9 mouse cellular contexts compared by ENCODE assay signal in genomic region chr14:19904031-19904430, GRCm38 (mm10).
DNase-seq lines count a peak whose midpoint lies in the region; ATAC-seq lines count a peak whose summit lies in the region.
"Had no signal": no experiment of that assay in that cellular context is flagged by ENCODE, and none has a peak within 500 bp of the region (broad histone marks: within the 10 kb centered on the region; RNA-seq: fewer than 3 reads in every experiment).

No protein-coding gene starts in this region.

- H3K27me3 ChIP-seq in limb, embryonic 12.5 days, result no peaks in the 10 kb centered on the region
- no peaks in the 10 kb centered on the region for H3K27me3 ChIP-seq in limb, embryonic 10.5 days (ENCODE audit: low read depth, poor library complexity, severe bottlenecking)
- H3K27me3 ChIP-seq in hindbrain, embryonic 13.5 days, result no peaks in the 10 kb centered on the region
- H3K27me3 ChIP-seq in midbrain, embryonic 15.5 days (replicated peaks), result no peaks in the 10 kb centered on the region

- H3K27ac ChIP-seq in limb, embryonic 12.5 days, result 0 out of 2 replicates have a peak overlapping the region, but pooled peaks have one; percentile 0
- H3K27ac ChIP-seq in limb, embryonic 10.5 days, result no peak overlapping the region
- peak overlapping the region; percentile 36 for H3K27ac ChIP-seq in hindbrain, embryonic 13.5 days
- peak overlapping the region; percentile 49; the same call in 1 of the 2 replicates for H3K27ac ChIP-seq in midbrain, embryonic 15.5 days
- H3K27ac ChIP-seq: kidney, postnatal 0 days had no signal

- 55% methylated on average over 5 of the region's 5 CpGs for WGBS in limb, embryonic 12.5 days
- WGBS in limb, embryonic 10.5 days, result 65% methylated on average over 5 of the region's 5 CpGs
- 41% methylated on average over 5 of the region's 5 CpGs for WGBS in hindbrain, embryonic 13.5 days
- 35% methylated on average over 5 of the region's 5 CpGs for WGBS in midbrain, embryonic 15.5 days

- ATAC-seq in limb, embryonic 12.5 days (ENCODE audit: insufficient number of reproducible peaks, insufficient read depth, low FRiP score, low TSS enrichment, low read depth), result no peak
- no peak for ATAC-seq in hindbrain, embryonic 13.5 days (ENCODE audit: low FRiP score)
- ATAC-seq in midbrain, embryonic 15.5 days (replicated peaks), result no peak

- no peak overlapping the region for H3K4me3 ChIP-seq in limb, embryonic 12.5 days (replicated peaks)
- no peak overlapping the region for H3K4me3 ChIP-seq in limb, embryonic 10.5 days
- no peak overlapping the region for H3K4me3 ChIP-seq in hindbrain, embryonic 13.5 days
- H3K4me3 ChIP-seq in midbrain, embryonic 15.5 days, result no peak overlapping the region

- no peak overlapping the region for H3K4me2 ChIP-seq in limb, embryonic 12.5 days
- H3K4me2 ChIP-seq in hindbrain, embryonic 13.5 days, result no peak overlapping the region
- no peak overlapping the region for H3K4me2 ChIP-seq in midbrain, embryonic 15.5 days

- peak; percentile 25 to 28 for DNase-seq in cerebellum, adult 18-20 months
- no peak for DNase-seq in cerebellum, adult 11 months
- no peak for DNase-seq in limb, embryonic 10.5 days (ENCODE audit: low spot score)
- no peak for DNase-seq in urinary bladder, postnatal 25 days (ENCODE audit: low spot score)
- no peak for DNase-seq in frontal cortex, postnatal 25 days (ENCODE audit: low spot score in 2 of 2)

- peaks cover 19% of the 10 kb centered on the region for H3K4me1 ChIP-seq in limb, embryonic 12.5 days (replicated peaks)
- peaks cover 7% of the 10 kb centered on the region for H3K4me1 ChIP-seq in limb, embryonic 10.5 days
- H3K4me1 ChIP-seq in hindbrain, embryonic 13.5 days (replicated peaks), result peaks cover 38% of the 10 kb centered on the region
- peaks cover 34% of the 10 kb centered on the region for H3K4me1 ChIP-seq in midbrain, embryonic 15.5 days

- H3K9ac ChIP-seq in limb, embryonic 12.5 days (replicated peaks), result no peak overlapping the region
- H3K9ac ChIP-seq in hindbrain, embryonic 13.5 days, result no peak overlapping the region
- no peak overlapping the region for H3K9ac ChIP-seq in midbrain, embryonic 15.5 days

- no peaks in the 10 kb centered on the region for H3K36me3 ChIP-seq in limb, embryonic 12.5 days
- peaks cover 8% of the 10 kb centered on the region for H3K36me3 ChIP-seq in limb, embryonic 10.5 days
- 0 out of 2 replicates have a peak, but pooled peaks cover 4% of the 10 kb centered on the region for H3K36me3 ChIP-seq in hindbrain, embryonic 13.5 days
- peaks cover 5% of the 10 kb centered on the region; the same call in 1 of the 2 replicates for H3K36me3 ChIP-seq in midbrain, embryonic 15.5 days (replicated peaks)

- H3K9me3 ChIP-seq in limb, embryonic 12.5 days, result no peaks in the 10 kb centered on the region
- H3K9me3 ChIP-seq in limb, embryonic 10.5 days (replicated peaks), result no peaks in the 10 kb centered on the region
- no peaks in the 10 kb centered on the region for H3K9me3 ChIP-seq in hindbrain, embryonic 13.5 days
- no peaks in the 10 kb centered on the region for H3K9me3 ChIP-seq in midbrain, embryonic 15.5 days

Comparison
In these comparisons a context has a peak if more than half of its experiments do, and no peak if none do; other contexts are left out.
1. DNase-seq: peak in cerebellum, adult 18-20 months (2 of 2); none in cerebellum, adult 11 months (single experiment), limb, embryonic 10.5 days (single experiment), urinary bladder, postnatal 25 days (single experiment) and frontal cortex, postnatal 25 days (0 of 2).